Mouse (Mus musculus): Measurements from ENCODE around the gene Olfr583.

- TF ChIP-seq CTCF (IDR thresholded peaks at IDR 0.05; ENCODE audit: extremely low read depth, insufficient read depth, low read length) (no peak), POLR2A (IDR thresholded peaks at IDR 0.05; ENCODE audit: extremely low read depth, insufficient read depth, low read length) (no peak)
Observed at GRCm38 (mm10) chr7:103097420-103097819, 46.3 kb downstream of the Olfr583 start, which contains the start of gene Olfr585.

Measured in cortical plate, adult 2 months (tissue).